Mouse (Mus musculus): Measurements from ENCODE around the gene Fkbp10. TPM values are rescaled to one million over a fixed set of nuclear protein-coding genes. Genes with fewer than 3 reads are reported as not detected.
A peak's percentile ranks its signal among the peaks of the same experiment; 100 is the strongest.

Gene Fkbp10
- total and polyA plus RNA-seq, 2 experiments from 2014 or later, result 95.9 to 114 TPM

DNA sequence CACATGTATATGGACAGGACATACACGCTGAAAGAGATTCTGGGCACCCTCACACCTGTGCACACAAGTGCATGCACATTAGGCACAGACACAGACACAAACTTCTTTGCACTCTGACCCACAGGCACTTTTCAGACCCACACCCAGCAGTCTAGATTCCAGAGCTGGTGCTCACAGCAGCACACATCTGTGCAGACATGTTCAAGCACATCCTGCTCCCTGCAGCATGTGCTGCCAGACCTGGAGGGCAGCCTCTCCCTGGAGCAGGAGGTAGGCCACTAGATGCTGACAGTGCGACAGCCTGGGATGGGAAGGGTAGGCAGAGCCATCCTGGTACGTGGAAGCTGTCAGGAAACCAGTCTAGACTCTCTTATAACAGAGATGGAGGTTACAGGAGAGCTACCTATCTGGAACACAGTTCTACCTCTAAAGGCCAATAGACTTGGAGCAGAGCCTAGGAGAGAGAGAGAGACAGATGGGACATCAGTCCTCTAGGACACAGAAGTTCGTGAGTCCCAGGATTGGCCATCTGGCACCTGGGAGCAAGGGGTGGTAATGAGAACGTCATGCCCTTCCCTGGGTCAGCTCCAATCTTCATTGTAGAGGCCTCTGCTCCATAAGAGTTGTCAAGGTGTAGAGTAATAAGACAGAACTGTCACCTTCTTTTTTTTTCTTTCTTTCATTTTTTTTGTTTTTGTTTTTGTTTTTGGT is 8.3 kb upstream of the Fkbp10 start:
- Histone ChIP-seq H3K4me2 (ENCODE audit: low read depth, low read length) (no peak overlapping the region), H3K9ac (replicated peaks; ENCODE audit: low read depth, low read length) (no peak overlapping the region), H3K27ac (ENCODE audit: low read depth) (no peak overlapping the region), H3K4me1 (ENCODE audit: control insufficient read depth, insufficient read depth) (peaks cover 27% of the 10 kb centered on the region), H3K4me3 (ENCODE audit: low read depth, low read length) (no peak overlapping the region), H3K9me3 (replicated peaks; ENCODE audit: control insufficient read depth, low read length) (no peaks in the 10 kb centered on the region), H3K27me3 (ENCODE audit: control insufficient read depth, insufficient read depth, low read length) (no peaks in the 10 kb centered on the region), H3K36me3 (replicated peaks; ENCODE audit: control insufficient read depth, insufficient read depth, low read length) (peaks cover 15% of the 10 kb centered on the region; the same call in 1 of the 2 replicates)
- no peak for DNase-seq (ENCODE audit: low spot score)
- WGBS, result 85% methylated on average over 5 of the region's 5 CpGs
- ATAC-seq (ENCODE audit: insufficient read depth, low read depth), result no peak
- no peak for TF ChIP-seq EP300 (IDR thresholded peaks at IDR 0.05; ENCODE audit: low read depth)
- no peak for TF ChIP-seq CTCF (IDR thresholded peaks at IDR 0.05; ENCODE audit: low read depth)

DNA sequence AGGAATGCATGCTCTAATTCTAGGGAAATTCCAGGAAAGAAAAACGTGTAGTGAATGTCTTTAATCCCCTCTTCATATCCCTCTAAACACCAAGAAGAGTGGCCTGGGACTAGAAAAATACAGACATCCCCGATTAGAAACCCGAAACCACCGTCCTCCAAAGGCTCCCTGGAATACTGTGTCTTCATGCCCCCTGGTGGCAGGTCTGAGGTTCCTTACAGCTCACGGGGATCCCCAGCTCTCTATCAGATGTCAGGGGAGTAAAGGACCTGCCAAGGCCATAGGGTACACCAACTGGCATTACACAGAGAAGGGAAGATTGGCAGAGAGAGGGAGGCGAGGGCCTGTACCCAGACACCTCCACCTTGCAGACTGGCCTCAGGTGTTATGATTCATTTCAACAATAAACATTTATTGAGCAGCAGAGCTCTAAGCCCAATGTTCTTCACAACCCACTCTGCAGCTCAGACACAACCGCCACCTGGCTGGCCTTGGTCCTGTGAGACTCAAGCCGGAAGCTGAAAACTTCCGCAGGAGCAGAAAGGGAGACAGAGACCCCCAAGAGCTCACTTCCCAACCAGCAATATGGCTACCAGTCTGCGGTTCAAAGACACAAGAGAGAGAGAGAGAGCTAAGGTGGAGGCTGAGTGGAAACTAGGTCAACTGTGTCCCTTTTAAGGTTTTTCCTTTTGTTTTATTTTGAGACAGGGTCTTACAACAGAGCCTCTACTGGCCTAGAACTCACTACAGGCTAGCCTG is 7.2 kb upstream of the Fkbp10 start:
- peaks cover 29% of the 10 kb centered on the region for H3K4me1 ChIP-seq (ENCODE audit: control insufficient read depth, insufficient read depth)
- peaks cover 15% of the 10 kb centered on the region; the same call in 1 of the 2 replicates for H3K36me3 ChIP-seq (replicated peaks; ENCODE audit: control insufficient read depth, insufficient read depth, low read length)
- TF ChIP-seq EP300 (IDR thresholded peaks at IDR 0.05; ENCODE audit: low read depth) (no peak), CTCF (IDR thresholded peaks at IDR 0.05; ENCODE audit: low read depth) (peak; percentile 89)
- no peaks in the 10 kb centered on the region for H3K9me3 ChIP-seq (replicated peaks; ENCODE audit: control insufficient read depth, low read length)
- no peak overlapping the region for H3K4me3 ChIP-seq (ENCODE audit: low read depth, low read length)
- no peak overlapping the region for H3K4me2 ChIP-seq (ENCODE audit: low read depth, low read length)
- H3K27me3 ChIP-seq (ENCODE audit: control insufficient read depth, insufficient read depth, low read length), result no peaks in the 10 kb centered on the region
- H3K27ac ChIP-seq (ENCODE audit: low read depth), result peak overlapping the region; percentile 67; the same call in 1 of the 2 replicates
- ATAC-seq (ENCODE audit: insufficient read depth, low read depth), result peak; percentile 57
- 38% methylated on average over 10 of the region's 10 CpGs for WGBS
- H3K9ac ChIP-seq (replicated peaks; ENCODE audit: low read depth, low read length), result no peak overlapping the region
- DNase-seq (ENCODE audit: low spot score), result peak; percentile 85

DNA sequence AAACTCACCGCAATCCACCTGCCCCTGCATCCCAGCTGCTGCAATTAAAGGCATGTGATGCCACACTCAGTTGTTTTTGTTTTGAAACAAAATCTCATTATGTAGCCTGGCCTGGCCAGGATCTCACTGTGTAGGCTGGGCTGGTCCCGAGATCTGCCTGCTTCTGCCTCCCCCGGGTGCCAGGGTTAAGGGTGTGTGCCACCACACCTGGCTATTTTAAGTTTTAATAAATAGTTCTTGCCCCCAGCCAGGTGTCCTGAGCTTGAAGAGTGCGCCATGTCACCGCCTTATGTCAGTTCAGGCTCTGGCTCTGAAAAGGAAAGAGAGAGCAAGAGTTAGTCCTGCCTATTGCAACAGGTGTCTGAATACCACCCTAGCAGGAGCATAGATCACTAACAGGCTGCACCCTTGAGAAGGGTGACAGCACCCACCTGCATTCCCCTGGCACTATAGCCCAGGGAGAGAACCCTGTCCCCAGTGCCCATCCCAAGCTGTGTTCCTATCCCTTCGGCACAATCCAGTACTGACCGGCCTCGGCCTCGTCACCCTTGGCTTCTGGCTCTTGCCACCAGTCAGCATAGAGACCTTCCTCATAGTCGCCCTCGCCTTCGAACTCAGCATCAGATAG is 6.5 kb upstream of the Fkbp10 start:
- Histone ChIP-seq H3K4me2 (ENCODE audit: low read depth, low read length) (no peak overlapping the region), H3K36me3 (replicated peaks; ENCODE audit: control insufficient read depth, insufficient read depth, low read length) (peaks cover 15% of the 10 kb centered on the region; the same call in 1 of the 2 replicates), H3K27ac (ENCODE audit: low read depth) (peak overlapping the region; percentile 67; the same call in 1 of the 2 replicates), H3K9ac (replicated peaks; ENCODE audit: low read depth, low read length) (no peak overlapping the region), H3K9me3 (replicated peaks; ENCODE audit: control insufficient read depth, low read length) (no peaks in the 10 kb centered on the region), H3K4me1 (ENCODE audit: control insufficient read depth, insufficient read depth) (peaks cover 29% of the 10 kb centered on the region), H3K4me3 (ENCODE audit: low read depth, low read length) (no peak overlapping the region), H3K27me3 (ENCODE audit: control insufficient read depth, insufficient read depth, low read length) (no peaks in the 10 kb centered on the region)
- no peak for TF ChIP-seq CTCF (IDR thresholded peaks at IDR 0.05; ENCODE audit: low read depth)
- no peak for TF ChIP-seq EP300 (IDR thresholded peaks at IDR 0.05; ENCODE audit: low read depth)
- WGBS, result 86% methylated on average over 12 of the region's 12 CpGs
- ATAC-seq (ENCODE audit: insufficient read depth, low read depth) (no peak), DNase-seq (ENCODE audit: low spot score) (no peak)

DNA sequence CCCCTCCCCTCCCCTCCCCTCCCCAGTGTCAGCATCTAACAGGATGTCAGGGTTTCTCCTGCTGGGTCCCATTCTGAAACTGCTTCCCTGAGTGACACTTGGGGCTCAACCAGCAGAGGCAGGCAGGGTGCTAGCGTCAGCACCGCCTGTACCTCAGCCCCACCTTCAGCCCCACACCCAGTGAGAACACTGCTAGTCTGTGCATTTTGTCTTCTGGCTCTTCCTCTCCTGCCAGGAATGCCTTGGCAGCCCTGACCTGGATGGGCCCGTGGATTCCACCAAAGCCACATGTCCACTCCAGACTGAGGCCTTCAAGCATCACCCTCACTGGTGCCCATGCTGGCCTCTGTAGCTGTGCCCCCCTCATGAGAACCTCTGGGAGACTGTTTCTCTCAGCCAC is 5.8 kb upstream of the Fkbp10 start:
- 76% methylated on average over 3 of the region's 3 CpGs for WGBS
- Histone ChIP-seq H3K36me3 (replicated peaks; ENCODE audit: control insufficient read depth, insufficient read depth, low read length) (peaks cover 15% of the 10 kb centered on the region; the same call in 1 of the 2 replicates), H3K9ac (replicated peaks; ENCODE audit: low read depth, low read length) (no peak overlapping the region), H3K27ac (ENCODE audit: low read depth) (peak overlapping the region; percentile 4; the same call in 1 of the 2 replicates), H3K9me3 (replicated peaks; ENCODE audit: control insufficient read depth, low read length) (no peaks in the 10 kb centered on the region), H3K4me1 (ENCODE audit: control insufficient read depth, insufficient read depth) (peaks cover 22% of the 10 kb centered on the region), H3K4me2 (ENCODE audit: low read depth, low read length) (no peak overlapping the region), H3K4me3 (ENCODE audit: low read depth, low read length) (no peak overlapping the region), H3K27me3 (ENCODE audit: control insufficient read depth, insufficient read depth, low read length) (no peaks in the 10 kb centered on the region)
- no peak for TF ChIP-seq CTCF (IDR thresholded peaks at IDR 0.05; ENCODE audit: low read depth)
- TF ChIP-seq EP300 (IDR thresholded peaks at IDR 0.05; ENCODE audit: low read depth), result no peak
- DNase-seq (ENCODE audit: low spot score) (no peak), ATAC-seq (ENCODE audit: insufficient read depth, low read depth) (no peak)

DNA sequence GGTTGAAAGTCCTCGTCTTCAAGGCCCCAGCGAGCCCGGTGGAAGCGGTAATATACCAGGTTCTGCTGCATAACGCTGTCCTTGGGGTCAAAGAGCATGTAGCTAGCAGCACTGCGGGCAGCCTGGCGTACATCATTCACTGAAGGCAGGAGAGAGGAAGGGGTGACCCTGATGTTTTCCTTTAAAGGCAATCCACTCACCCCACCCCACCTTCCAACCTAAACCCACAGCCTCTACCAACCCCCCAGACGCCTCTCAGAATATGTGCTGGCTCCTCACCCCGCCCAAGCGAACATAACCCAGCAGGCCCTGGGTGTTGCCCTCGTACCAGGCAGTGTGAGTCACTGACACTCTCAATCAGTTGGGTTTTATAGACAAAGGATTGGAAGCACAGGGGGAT is 3.8 kb upstream of the Fkbp10 start:
- no peaks in the 10 kb centered on the region for H3K27me3 ChIP-seq (ENCODE audit: control insufficient read depth, insufficient read depth, low read length)
- DNase-seq (ENCODE audit: low spot score) (no peak), ATAC-seq (ENCODE audit: insufficient read depth, low read depth) (no peak)
- H3K9ac ChIP-seq (replicated peaks; ENCODE audit: low read depth, low read length), result no peak overlapping the region
- H3K27ac ChIP-seq (ENCODE audit: low read depth), result no peak overlapping the region
- H3K9me3 ChIP-seq (replicated peaks; ENCODE audit: control insufficient read depth, low read length), result no peaks in the 10 kb centered on the region
- WGBS, result 66% methylated on average over 11 of the region's 11 CpGs
- no peak for TF ChIP-seq EP300 (IDR thresholded peaks at IDR 0.05; ENCODE audit: low read depth)
- no peak for TF ChIP-seq CTCF (IDR thresholded peaks at IDR 0.05; ENCODE audit: low read depth)
- no peak overlapping the region for H3K4me2 ChIP-seq (ENCODE audit: low read depth, low read length)
- peaks cover 23% of the 10 kb centered on the region; the same call in 1 of the 2 replicates for H3K4me1 ChIP-seq (ENCODE audit: control insufficient read depth, insufficient read depth)
- no peak overlapping the region for H3K4me3 ChIP-seq (ENCODE audit: low read depth, low read length)
- H3K36me3 ChIP-seq (replicated peaks; ENCODE audit: control insufficient read depth, insufficient read depth, low read length), result peaks cover 15% of the 10 kb centered on the region; the same call in 1 of the 2 replicates

Measured in heart, postnatal 0 days (tissue).